Mouse (Mus musculus): ENCODE measurements at regions not wholly inside any gene's neighbourhood (a gene's known extent, or its start where the extent isn't known, plus 50 kb on each side); places are given as distances from the start of the nearest gene placed in this dataset.

- no peak for DNase-seq (ENCODE audit: low spot score in 2 of 2)
Measured at GRCm38 (mm10) chr2:51073040-51073594, 75.8 kb downstream of the Rnd3 start.

DNA sequence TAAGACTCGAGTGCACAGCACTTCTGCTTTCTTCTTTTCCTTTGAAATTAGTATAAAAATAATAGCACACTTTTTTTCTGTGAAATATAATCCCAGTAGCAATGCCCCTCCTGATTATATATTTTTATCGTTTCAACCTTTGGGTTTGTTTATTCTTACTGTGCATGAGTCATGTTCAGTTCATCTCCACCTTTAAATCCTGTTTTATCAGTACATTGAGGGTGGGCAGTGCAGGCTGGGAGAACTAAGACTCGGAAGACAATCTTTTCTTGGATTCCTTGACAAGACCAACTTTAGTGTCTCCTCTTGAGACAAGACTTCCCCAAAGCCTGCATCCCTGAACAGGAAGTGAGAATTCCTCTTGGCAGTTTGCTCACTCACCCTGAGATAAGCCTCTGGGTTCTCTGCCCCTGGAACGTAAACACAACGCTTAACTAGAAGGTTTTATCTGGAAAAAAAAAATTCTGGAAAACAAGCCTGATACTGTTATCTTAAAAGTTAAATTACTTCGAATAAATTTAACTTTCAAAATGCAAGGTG lies 76.5 kb downstream of the Rnd3 start:
- no peak for DNase-seq (ENCODE audit: low spot score in 2 of 2)

DNA sequence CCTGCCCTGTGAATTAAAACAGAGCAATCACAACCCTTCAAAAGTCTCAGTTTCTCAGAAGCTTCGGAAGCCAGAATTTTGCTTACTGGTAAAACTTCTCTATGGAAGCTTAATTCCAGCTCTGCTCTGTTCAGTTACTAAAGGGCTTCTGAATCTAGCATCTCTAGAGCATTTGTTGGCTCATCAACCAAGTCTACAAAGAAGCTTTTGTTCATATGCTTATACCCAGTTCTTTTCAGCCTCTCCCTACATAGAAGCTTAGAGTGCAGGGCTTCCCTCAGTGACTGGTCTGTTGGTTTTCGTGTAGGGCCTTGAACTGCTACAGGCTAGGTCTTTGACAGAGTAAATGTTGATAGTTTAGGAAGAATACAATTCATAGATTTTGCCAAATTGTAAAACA lies 78.0 kb downstream of the Rnd3 start:
- DNase-seq (ENCODE audit: low spot score in 2 of 2) = no peak

DNA sequence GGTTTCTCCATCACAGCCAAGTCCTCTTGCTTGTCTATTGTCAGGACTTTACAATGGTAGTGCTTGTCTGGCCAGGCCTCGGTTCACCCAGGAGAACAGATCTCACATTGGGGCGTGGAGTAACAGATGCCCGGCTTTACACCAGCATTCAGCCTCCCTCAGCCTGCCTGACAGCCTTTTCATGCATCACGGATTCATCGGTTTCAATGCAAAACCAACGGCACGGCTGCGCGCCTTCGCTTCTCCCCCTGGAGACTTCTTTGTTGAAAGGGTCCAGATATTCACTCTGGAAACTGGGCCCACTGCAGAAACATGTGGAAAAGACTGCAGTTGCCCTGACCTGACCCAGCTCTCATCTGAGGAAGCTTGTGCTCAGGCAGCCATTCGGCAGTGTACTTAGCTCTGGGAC lies 82.5 kb downstream of the Rnd3 start:
- peak; percentile 10 to 29 for DNase-seq (ENCODE audit: low spot score in 2 of 2)

DNA sequence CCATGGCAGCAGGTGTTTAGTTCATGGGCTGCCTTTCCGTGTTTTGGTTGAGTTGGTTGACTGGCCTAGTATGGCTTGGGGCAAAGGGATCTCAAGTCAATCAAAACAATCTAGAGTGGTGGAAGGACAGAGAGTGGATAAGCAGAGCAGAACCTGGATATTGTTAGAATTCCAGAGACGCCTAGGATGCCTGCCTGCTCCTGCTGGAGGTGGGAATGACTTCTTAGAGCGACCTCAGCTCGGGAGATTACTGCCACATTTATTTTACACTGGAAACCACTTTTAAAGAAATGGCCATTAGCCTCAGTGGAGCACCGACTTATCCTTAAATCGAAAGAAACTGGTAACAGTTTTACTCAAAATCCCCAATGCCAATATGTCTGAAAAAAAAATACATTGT lies 83.1 kb downstream of the Rnd3 start:
- no peak for DNase-seq (ENCODE audit: low spot score in 2 of 2)

GRCm38 (mm10) chr2:51064821-51065220 lies 84.1 kb downstream of the Rnd3 start:
- no peak for DNase-seq (ENCODE audit: low spot score in 2 of 2)

DNA sequence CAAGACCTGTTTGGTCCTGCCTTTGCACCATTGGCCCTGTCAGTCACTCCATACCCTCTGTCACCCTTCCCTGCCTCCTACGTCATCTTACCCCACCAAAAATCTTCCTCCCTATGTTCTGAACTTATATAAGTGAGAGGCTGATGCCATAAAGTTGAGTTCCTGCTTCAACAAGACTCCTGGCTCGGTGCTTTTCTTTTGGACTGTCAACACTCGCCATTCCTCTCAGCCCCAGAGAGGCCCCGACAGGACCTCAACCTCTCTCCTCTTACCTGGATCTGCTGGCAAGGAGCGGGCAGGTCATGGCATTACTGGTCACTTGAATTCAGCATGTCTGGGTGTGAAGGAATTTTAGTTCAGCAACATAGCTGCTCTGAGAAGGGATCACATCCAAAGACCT lies 86.9 kb downstream of the Rnd3 start:
- DNase-seq (ENCODE audit: low spot score in 2 of 2) = no peak

GRCm38 (mm10) chr2:51058158-51058557 lies 90.8 kb downstream of the Rnd3 start:
- DNase-seq (ENCODE audit: low spot score in 2 of 2) = no peak

DNA sequence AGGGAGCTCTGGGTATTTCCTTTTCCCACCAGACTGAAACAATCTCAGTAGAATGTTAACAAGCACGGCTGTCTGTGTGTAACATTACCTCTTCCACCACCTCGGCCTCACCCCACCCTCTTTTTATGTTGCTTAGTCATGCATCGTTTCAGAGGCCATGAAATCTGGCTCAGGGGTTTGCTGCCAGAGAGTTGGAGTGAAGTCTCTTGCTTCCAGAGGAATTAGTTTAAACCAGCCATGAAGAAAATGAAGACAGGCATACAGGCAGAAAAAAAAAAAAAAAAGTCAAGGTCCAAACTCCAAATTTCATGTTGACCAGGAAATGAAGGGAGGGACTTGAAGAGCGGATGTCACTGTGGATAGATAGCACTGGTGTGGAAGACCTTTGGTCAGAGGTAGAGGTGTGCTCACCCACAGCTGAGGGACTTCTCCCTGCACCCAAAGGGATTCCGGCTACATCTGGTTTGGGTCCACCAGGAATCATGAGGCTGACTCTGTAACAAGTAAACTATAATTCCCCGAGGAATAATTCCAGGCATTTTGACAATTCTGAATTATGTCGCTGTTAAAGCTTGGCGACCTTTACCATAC lies 92.7 kb downstream of the Rnd3 start:
- DNase-seq (ENCODE audit: low spot score in 2 of 2) = no peak

GRCm38 (mm10) chr2:51055339-51055738 lies 93.6 kb downstream of the Rnd3 start:
- no peak for DNase-seq (ENCODE audit: low spot score in 2 of 2)

- DNase-seq (ENCODE audit: low spot score in 2 of 2) = no peak
Measured at GRCm38 (mm10) chr2:51049834-51050170, 99.1 kb downstream of the Rnd3 start.

- no peak for DNase-seq (ENCODE audit: low spot score in 2 of 2)
Measured at GRCm38 (mm10) chr2:51049101-51049833, 99.6 kb downstream of the Rnd3 start.

- no peak for DNase-seq (ENCODE audit: low spot score in 2 of 2)
Measured at GRCm38 (mm10) chr2:51047520-51047919, 101.4 kb downstream of the Rnd3 start.

DNA sequence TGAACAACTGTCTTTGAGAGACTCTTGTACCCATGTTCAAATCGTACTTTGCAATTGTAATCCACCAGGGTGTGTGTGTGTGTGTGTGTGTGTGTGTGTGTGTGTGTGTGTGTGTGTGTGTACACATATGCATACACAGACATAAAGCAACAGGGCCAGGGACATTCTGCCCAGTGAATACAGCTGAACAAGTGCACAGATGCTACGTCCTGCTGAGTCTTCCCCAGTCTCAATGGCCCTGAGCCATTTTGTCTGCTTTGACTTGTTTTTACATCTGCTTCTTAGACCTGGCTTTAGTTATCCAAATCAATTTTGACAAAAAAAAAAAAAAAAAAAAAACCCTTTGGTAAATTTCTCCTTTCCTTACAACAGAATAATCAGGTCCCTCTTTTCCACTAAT lies 103.3 kb downstream of the Rnd3 start:
- DNase-seq (ENCODE audit: low spot score in 2 of 2) = no peak

GRCm38 (mm10) chr2:51041101-51041500 lies 107.8 kb downstream of the Rnd3 start:
- peak in 1 of 2 experiments; percentile 6 for DNase-seq (ENCODE audit: low spot score in 2 of 2)

DNA sequence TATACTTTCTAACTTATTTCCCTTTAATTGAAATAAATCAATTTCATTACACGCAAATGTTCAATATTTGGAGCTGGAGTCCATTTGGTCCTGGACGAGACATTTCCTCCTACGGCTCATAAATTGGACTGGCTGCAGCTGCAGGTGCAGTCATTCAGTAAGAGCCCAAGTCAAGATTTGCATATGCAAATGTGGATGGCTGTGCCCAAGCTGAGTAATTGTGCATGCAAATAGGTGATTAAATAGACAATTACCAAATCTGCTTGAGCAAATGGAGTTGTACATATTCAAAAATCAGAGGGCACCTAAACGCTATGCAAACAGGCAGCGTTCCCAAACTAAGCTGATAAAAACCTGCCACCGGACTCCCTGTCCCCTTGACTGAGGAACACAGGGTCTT lies 110.2 kb downstream of the Rnd3 start:
- DNase-seq (ENCODE audit: low spot score in 2 of 2) = no peak

- no peak for DNase-seq (ENCODE audit: low spot score in 2 of 2)
Measured at GRCm38 (mm10) chr2:51036995-51037394, 111.9 kb downstream of the Rnd3 start.

- no peak for DNase-seq (ENCODE audit: low spot score in 2 of 2)
Measured at GRCm38 (mm10) chr2:51036190-51036755, 112.6 kb downstream of the Rnd3 start.

GRCm38 (mm10) chr2:51033881-51034280 lies 115.0 kb downstream of the Rnd3 start:
- DNase-seq (ENCODE audit: low spot score in 2 of 2) = no peak

DNA sequence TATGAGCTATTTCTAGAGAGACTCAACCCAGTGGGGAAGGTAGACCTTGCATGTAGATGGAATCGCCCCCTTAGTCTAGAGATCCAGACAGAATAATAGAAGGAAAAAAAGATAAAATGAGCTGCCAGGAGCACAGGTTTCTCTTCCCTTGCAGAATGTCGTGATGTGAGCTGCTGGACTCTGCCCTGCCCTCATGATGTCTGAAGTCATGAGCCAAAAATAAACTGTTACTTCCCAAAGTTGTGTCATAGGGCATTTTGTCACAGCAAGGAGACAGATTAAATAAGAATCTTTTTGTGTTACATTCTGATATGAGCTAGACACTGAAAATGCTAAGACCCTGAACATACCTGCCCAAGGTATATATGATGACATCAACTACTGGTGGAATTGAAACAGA lies 126.4 kb downstream of the Rnd3 start:
- no peak for DNase-seq (ENCODE audit: low spot score in 2 of 2)

DNA sequence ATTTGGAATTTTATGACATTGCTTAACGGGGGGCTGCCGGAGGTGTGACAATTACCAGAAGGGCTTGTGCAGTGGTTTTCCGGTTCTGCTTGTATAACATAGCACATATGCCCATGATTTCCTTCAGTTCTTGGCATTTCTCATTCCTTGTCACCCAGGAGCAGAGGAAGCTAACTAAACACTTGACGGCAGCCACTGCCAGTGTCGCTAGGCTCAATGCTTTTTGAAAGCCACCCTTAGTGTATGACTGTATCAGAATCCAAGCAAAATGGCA lies 132.8 kb downstream of the Rnd3 start:
- no peak for DNase-seq (ENCODE audit: low spot score in 2 of 2)

DNA sequence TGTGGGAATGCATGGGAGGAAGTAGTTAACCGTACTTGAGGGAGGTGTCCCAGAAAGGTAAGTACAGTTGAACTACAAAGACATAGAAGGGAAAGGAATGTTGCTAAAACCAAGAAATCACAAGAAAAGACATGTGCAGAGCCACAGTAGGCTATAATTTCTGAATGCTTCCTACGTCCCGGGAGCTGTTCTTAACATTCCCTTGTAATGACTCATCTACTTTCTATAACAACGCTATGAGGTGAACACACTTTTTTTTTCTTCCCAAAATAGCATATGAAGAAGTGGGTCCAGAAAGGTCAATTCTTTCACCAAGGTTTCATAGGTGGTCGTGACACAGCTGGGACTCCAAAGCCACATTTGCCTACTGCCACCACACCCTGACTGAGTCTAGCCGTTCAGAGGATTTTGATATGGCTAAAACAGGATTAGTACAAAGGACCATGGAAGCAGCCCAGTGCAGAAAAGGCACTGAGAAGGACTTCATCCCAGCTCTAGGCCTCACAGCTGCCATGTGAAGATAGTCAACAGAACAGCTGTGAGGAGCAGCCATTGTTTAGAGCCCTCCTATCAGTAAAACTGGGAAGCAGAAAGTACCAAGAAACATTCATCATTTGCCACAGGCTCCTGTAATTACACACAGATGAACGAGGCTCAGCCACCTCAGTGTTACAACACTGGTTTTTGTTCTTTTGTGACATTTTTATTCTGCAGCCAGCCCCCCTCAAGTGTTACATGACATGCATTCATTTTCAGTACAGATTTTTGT lies 133.4 kb downstream of the Rnd3 start:
- DNase-seq (ENCODE audit: low spot score in 2 of 2) = peak in 1 of 2 experiments; percentile 14
